Mouse (Mus musculus) cerebellum, adult 2 months (tissue): ENCODE measurements at regions not wholly inside any gene's neighbourhood (a gene's known extent, or its start where the extent isn't known, plus 50 kb on each side); places are given as distances from the start of the nearest gene placed in this dataset.

Experiments
- DNase-seq, 2 experiments: peaks; one replicate each; pipeline ENCODE4 v3.0.0; 2021
- H3K27ac ChIP-seq: fragments of 200-500 bp; 2 replicates; pipeline ENCODE4 v1.5.1; 2012; ENCODE audit warnings: low read length, control low read depth, inconsistent platforms; ENCODE audit not compliant: insufficient read depth
- H3K27me3 ChIP-seq: fragments of 200-500 bp; 2 replicates; pipeline ENCODE4 v1.6.1; 2012; ENCODE audit warnings: inconsistent platforms, mild to moderate bottlenecking, low read length, moderate library complexity; ENCODE audit not compliant: control insufficient read depth, insufficient read depth
- H3K4me1 ChIP-seq: fragments of 200-500 bp; 2 replicates; pipeline ENCODE4 v1.6.1; 2011; ENCODE audit warnings: low read length; ENCODE audit not compliant: control insufficient read depth, insufficient read depth
- H3K4me3 ChIP-seq: fragments of 200-500 bp; replicated peaks from 2 replicates; pipeline ENCODE3; 2011; ENCODE audit warnings: mild to moderate bottlenecking, low read depth, low read length, control low read depth; ENCODE audit not compliant: insufficient read depth
- CTCF ChIP-seq: fragments of 200-500 bp; IDR thresholded peaks from 2 replicates; pipeline ENCODE4 v1.5.1; 2011; ENCODE audit warnings: low read depth, mild to moderate bottlenecking, control low read depth, low read length, moderate library complexity, borderline replicate concordance; ENCODE audit not compliant: insufficient read depth
- POLR2A ChIP-seq: fragments of 200-500 bp; IDR thresholded peaks from 2 replicates; pipeline ENCODE4 v1.6.1; 2011; ENCODE audit warnings: low read length, control low read depth, borderline replicate concordance; ENCODE audit not compliant: insufficient read depth
- WGBS: fragments of 180-500 bp; shearing (Covaris S2); methylation state at CpG from one replicate; pipeline ENCODE4 v1.1.7; 2018; 5-methylcytosine and 5-hydroxymethylcytosine counted together

DNA sequence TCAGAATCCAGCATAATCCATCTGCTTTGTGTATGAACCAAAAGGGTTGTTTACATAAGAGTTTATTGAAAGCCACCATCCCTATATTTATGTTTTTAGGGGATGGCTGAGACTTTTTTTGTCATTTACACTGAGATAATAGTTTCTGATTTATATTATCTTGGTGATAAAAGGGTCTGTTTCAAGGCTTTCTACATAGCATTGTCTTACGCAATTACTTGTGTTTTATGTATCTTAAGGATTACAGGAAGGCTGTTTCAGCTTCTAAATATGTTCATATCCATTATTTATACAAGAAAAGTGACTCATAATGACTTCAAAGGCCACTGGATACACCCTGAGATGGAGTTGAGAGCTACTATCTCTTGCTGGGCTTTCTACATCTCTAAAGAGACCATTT, 399.3 kb upstream of the Akr1e1 start:
- no peak for DNase-seq
- Histone ChIP-seq H3K27ac (no peak overlapping the region), H3K4me1 (no peaks in the 10 kb centered on the region), H3K27me3 (no peaks in the 10 kb centered on the region), H3K4me3 (no peak overlapping the region)
- TF ChIP-seq POLR2A (no peak), CTCF (no peak)
- 88% methylated on average over 1 of the region's 1 CpGs for WGBS

DNA sequence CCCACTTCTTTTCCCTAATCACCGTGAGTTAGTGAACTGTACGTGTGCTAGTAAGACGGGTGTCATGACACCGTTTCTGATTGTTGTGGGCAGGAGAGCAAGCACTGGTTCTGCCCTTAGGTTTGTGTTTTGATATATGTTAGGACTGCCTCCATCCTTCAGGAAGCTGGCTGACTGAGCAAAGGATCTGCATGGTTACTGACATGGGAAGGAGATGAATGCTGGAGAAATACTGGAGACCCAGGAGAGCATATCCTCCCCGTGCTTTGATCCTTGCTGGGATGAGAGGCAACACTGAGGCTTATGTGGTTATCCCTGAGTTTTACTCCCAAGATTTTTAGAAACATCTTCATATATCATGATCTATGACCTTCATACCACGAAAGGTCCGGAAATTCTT, 413.5 kb upstream of the Akr1e1 start:
- no peaks in the 10 kb centered on the region for H3K4me1 ChIP-seq
- no peak for DNase-seq
- WGBS = 88% methylated on average over 7 of the region's 7 CpGs

DNA sequence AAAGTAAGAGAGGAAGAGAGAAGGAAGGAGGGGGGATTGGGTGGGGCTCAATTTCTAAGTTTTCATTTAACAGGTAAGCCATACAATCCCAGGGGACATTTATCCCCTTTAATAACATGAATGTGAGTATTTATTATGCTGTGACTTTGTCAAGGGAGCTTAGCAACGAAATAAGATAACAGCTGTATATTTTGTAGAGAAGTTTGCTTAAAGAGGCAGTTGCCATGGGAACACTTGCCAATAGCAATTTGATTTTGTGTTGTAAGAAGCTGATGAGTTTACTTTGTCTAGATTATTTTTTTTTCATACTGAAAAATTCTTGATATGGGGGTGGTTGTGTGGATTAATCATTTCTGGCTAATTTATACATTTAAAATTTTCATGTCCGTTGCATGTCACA, 450.9 kb upstream of the Akr1e1 start:
- WGBS = 55% methylated on average over 2 of the region's 2 CpGs
- Histone ChIP-seq H3K4me1 (no peaks in the 10 kb centered on the region), H3K27me3 (no peaks in the 10 kb centered on the region), H3K27ac (no peak overlapping the region), H3K4me3 (no peak overlapping the region)
- no peak for DNase-seq
- TF ChIP-seq CTCF (no peak), POLR2A (no peak)

More for the DNA sequence above, 413.5 kb upstream of the Akr1e1 start:
- Histone ChIP-seq H3K4me3 (no peak overlapping the region), H3K27me3 (no peaks in the 10 kb centered on the region), H3K27ac (no peak overlapping the region)
- no peak for TF ChIP-seq POLR2A
- TF ChIP-seq CTCF = no peak

DNA sequence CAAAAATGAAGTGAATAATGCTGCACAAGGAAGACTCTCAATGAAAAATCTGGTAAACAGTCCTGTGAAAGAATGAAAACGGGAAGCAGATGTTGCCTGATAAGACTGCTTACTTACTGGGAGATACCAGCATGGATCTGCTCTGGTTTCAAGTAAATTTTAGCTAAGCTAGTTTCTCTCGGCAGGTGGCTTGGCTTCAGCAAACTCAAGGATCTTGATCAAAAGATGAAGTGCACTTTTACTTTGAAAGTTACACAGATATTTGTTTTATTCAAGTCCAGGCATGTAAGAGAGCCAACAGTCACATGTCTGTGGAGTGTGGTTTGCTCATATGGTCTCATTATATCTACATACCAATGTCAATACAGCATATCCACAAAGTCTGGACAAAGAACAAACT, 451.5 kb upstream of the Akr1e1 start:
- Histone ChIP-seq H3K4me3 (no peak overlapping the region), H3K4me1 (no peaks in the 10 kb centered on the region), H3K27me3 (no peaks in the 10 kb centered on the region), H3K27ac (no peak overlapping the region)
- TF ChIP-seq POLR2A (no peak), CTCF (no peak)
- DNase-seq = no peak
- WGBS = 69% methylated on average over 2 of the region's 2 CpGs

DNA sequence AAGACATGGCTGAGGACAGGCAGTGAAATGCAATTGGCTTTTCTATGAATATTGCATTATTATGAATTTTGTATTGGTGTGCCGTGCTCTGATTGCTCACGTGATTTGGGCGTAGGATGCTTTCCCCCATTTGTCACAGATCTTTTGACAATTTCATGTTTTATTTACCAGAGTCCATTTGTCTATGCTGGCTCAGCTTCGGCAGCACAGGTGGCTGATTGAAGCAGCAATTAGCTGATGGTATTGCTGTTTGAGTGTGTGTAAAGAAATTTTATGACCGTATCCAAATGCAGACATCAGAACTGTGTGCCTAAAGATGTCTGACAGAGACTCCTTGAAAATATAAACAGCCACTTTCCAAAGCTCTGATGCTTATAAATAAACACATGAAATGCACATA, 498.5 kb upstream of the Akr1e1 start:
- Histone ChIP-seq H3K27ac (no peak overlapping the region), H3K27me3 (no peaks in the 10 kb centered on the region), H3K4me3 (no peak overlapping the region), H3K4me1 (no peaks in the 10 kb centered on the region)
- WGBS = 59% methylated on average over 5 of the region's 5 CpGs
- TF ChIP-seq POLR2A = no peak
- TF ChIP-seq CTCF = no peak
- DNase-seq = no peak

DNA sequence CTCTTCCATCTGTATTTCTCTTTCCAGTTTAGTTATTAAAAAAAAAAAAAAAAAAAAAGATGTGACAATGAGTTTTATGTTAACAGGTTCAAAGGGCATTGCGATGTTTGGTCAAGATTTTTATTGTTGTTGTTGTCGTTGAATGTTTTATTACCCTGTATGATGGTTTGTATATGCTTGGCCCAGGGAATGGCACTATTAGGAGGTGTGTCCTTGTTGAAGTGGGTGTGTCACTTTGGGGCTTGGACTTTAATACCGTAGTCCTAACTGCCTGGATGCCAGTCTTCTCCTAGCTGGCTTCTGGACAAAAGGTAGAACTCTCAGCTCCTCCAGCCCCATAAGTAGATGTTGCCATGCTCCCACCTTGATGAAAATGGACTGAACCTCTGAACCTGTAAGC, 545.9 kb upstream of the Akr1e1 start:
- no peak for DNase-seq
- no peak for TF ChIP-seq CTCF
- TF ChIP-seq POLR2A = no peak
- Histone ChIP-seq H3K27me3 (no peaks in the 10 kb centered on the region; the same call in 1 of the 2 replicates), H3K4me3 (no peak overlapping the region), H3K27ac (no peak overlapping the region), H3K4me1 (no peaks in the 10 kb centered on the region)
- WGBS = 88% methylated on average over 3 of the region's 3 CpGs

DNA sequence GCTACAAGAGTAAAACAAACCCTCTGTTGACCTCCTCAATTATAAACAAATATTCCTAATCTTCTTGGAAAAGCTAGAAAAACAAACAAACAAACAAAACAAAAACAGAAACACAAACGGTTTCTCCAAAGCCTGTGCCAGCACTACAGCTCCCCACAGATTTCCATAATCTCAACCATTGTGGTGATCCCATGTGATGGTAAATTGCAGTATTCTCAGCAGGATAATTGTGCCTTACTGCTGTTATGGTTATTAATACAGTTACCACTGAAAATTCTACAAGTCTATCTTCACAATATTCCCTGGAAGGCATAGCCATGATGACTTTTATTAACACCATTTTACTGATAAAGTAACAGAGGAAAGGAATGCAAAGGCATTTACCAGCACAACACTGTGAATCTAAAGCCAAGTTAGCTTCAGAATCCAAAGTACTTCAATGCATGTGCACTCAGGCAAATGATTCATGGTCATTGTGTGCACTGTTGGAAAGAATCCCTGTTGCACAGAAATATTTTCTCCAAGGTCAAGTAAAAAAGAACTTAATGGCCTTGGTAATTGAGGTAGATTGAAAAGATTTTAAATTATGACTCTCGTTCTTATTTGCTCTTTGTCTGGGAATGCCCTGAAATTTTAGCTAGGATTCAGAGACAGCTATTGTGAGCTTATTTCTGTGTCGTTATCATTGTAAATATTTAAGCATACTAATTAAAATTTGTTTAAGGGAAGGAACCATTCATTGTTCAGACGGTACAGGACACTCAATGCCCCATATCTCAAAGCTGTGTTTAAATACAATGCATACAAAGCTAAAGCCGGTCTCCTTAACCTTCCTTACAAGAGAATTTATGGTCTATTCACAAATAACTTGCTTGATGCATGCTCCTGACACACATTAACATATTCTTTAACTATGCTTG, 551.1 kb upstream of the Akr1e1 start:
- no peaks in the 10 kb centered on the region for H3K4me1 ChIP-seq
- no peak overlapping the region for H3K4me3 ChIP-seq
- DNase-seq = no peak
- WGBS = 30% methylated on average over 5 of the region's 5 CpGs
- TF ChIP-seq CTCF (no peak), POLR2A (no peak)
- H3K27me3 ChIP-seq = no peaks in the 10 kb centered on the region
- H3K27ac ChIP-seq = no peak overlapping the region

DNA sequence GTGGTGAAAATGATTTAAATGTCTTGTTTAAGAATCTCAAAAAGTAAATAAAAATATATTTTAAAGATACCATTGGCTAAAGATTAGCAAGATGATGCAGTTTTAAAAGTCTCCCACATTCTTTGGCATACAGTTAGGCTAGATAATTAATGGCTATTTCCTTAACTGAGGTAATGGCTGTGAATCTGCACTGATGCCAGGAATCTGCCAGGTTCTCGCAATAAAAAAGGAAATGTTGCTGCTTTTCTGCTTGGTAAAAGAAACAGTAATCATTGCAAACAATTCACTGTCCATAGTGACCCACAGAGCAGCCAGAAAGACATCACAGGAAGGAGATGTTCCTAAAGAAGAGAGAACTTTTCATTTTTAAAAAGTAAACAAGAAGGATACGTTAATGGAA, 557.7 kb upstream of the Akr1e1 start:
- no peaks in the 10 kb centered on the region for H3K4me1 ChIP-seq
- no peak for DNase-seq
- no peak overlapping the region for H3K4me3 ChIP-seq
- no peak overlapping the region for H3K27ac ChIP-seq
- no peak for TF ChIP-seq POLR2A
- no peak for TF ChIP-seq CTCF
- no peaks in the 10 kb centered on the region for H3K27me3 ChIP-seq
- WGBS = 50% methylated on average over 2 of the region's 2 CpGs
